Mouse (Mus musculus) neural tube, embryonic 13.5 days (tissue): ENCODE data around the gene Ucp1. TPM values are rescaled to one million over a fixed set of nuclear protein-coding genes. Genes with fewer than 3 reads are reported as not detected.
"Not testable (repeated sequence)": the region's sequence is repeated elsewhere in the genome, so short reads cannot be mapped to it uniquely, and the experiment has no call there.

ENCODE experiments used
- ATAC-seq: fragments of 200-750 bp; cut with Nextera tagmentation; 2 replicates; pipeline ENCODE4 v1.8.0; 2017; ENCODE audit warnings: low read depth, mild to moderate bottlenecking, moderate TSS enrichment, moderate library complexity
- H3K27ac ChIP-seq: fragments of 300-500 bp; sonication (generic); replicated peaks from 2 replicates; pipeline ENCODE4 v1.5.1; 2015; ENCODE audit warnings: moderate library complexity, mild to moderate bottlenecking, inconsistent platforms
- H3K27me3 ChIP-seq: fragments of 300-500 bp; sonication (generic); 2 replicates; pipeline ENCODE4 v1.6.1; 2015; ENCODE audit warnings: mild to moderate bottlenecking, inconsistent platforms
- H3K36me3 ChIP-seq: fragments of 300-500 bp; sonication (generic); 2 replicates; pipeline ENCODE4 v1.6.1; 2015; ENCODE audit warnings: mild to moderate bottlenecking, inconsistent platforms
- H3K4me1 ChIP-seq: fragments of 300-500 bp; sonication (generic); replicated peaks from 2 replicates; pipeline ENCODE4 v1.6.1; 2015; ENCODE audit warnings: inconsistent platforms
- H3K4me2 ChIP-seq: fragments of 300-500 bp; sonication (generic); 2 replicates; pipeline ENCODE4 v1.6.1; 2015; ENCODE audit warnings: inconsistent platforms, mild to moderate bottlenecking, moderate library complexity
- H3K4me3 ChIP-seq: fragments of 300-500 bp; sonication (generic); 2 replicates; pipeline ENCODE4 v1.5.1; 2015; ENCODE audit warnings: mild to moderate bottlenecking, inconsistent platforms
- H3K9ac ChIP-seq: fragments of 300-500 bp; sonication (generic); 2 replicates; pipeline ENCODE4 v1.6.1; 2015; ENCODE audit warnings: moderate library complexity, mild to moderate bottlenecking, inconsistent platforms
- H3K9me3 ChIP-seq: fragments of 300-500 bp; sonication (generic); 2 replicates; pipeline ENCODE4 v1.6.1; 2016; ENCODE audit warnings: inconsistent platforms
- WGBS: fragments of 180-500 bp; shearing (Covaris S2); methylation state at CpG from one replicate; pipeline ENCODE4 v1.1.7; 2015; 5-methylcytosine and 5-hydroxymethylcytosine counted together
- polyA plus RNA-seq: library from polyadenylated mRNA; unstranded; fragments of >200 nt; fragmentation: Nextera tagmentation; extraction: Ambion mirVana; gene quantifications from 2 replicates; pipeline ENCODE4 v1.2.1, GENCODE M21; 2015

Gene Ucp1
- polyA plus RNA-seq, 1 experiment from 2014 or later, result 0.11 TPM

DNA sequence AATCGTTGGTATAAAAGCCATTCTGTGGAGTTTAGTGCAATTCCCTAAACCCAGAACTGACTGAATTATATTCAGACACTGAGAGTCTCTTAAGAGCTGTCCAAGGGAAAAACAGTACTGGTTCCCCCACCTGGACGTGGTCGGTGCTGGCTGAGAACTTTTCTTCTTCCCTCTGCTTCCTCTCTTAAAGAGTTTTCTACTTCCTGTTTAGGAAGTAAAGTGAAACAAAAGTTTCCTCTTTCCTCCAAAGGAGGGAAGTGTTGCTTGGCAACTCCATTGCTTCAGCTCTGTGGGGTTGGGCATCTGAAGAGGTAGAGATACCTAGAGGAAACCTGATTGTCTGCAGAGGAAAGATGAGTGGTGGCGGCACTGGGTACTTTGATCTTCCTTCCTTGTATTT is 7.2 kb downstream of the Ucp1 start:
- Histone ChIP-seq H3K4me2 (no peak overlapping the region), H3K36me3 (no peaks in the 10 kb centered on the region), H3K9ac (no peak overlapping the region), H3K27ac (no peak overlapping the region), H3K27me3 (no peaks in the 10 kb centered on the region), H3K9me3 (no peaks in the 10 kb centered on the region), H3K4me3 (no peak overlapping the region), H3K4me1 (no peaks in the 10 kb centered on the region)
- 82% methylated on average over 4 of the region's 4 CpGs for WGBS
- no peak for ATAC-seq

DNA sequence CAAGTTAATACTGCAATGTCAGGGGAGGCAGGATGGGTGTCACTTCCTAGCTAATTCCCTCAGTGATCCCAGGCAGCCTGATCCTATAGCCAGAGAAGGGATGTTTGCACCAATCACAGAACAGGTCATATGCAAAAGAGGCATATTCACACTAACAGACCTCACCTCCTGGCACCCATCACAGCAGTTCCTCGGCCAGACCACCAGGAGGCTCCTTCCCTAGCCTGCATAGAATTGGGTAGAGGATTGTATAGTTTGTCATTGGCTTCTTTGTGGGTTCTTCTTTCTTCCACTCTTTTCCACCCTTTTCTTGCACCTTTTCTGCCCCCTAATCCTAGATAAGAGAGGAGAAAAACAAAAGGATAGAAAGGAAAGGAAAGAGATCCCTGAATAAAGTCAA is 10.0 kb downstream of the Ucp1 start:
- H3K27me3 ChIP-seq, result no peaks in the 10 kb centered on the region
- ATAC-seq, result no peak
- H3K4me1 ChIP-seq, result no peaks in the 10 kb centered on the region
- H3K9ac ChIP-seq, result no peak overlapping the region
- 57% methylated on average over 1 of the region's 1 CpGs for WGBS
- no peak overlapping the region for H3K4me3 ChIP-seq
- no peaks in the 10 kb centered on the region for H3K9me3 ChIP-seq
- H3K36me3 ChIP-seq, result no peaks in the 10 kb centered on the region
- H3K27ac ChIP-seq, result no peak overlapping the region
- H3K4me2 ChIP-seq, result no peak overlapping the region

- H3K36me3 ChIP-seq, result no peaks in the 10 kb centered on the region
- H3K27ac ChIP-seq, result no peak overlapping the region
- H3K27me3 ChIP-seq, result no peaks in the 10 kb centered on the region
- no peaks in the 10 kb centered on the region for H3K4me1 ChIP-seq
- 89% methylated on average over 1 of the region's 1 CpGs for WGBS
- no peak overlapping the region for H3K9ac ChIP-seq
- no peak overlapping the region for H3K4me2 ChIP-seq
- H3K4me3 ChIP-seq, result no peak overlapping the region
- no peaks in the 10 kb centered on the region for H3K9me3 ChIP-seq
- ATAC-seq, result no peak
Observed at GRCm38 (mm10) chr8:83304946-83305345, 14.8 kb downstream of the Ucp1 start.

- Histone ChIP-seq H3K9ac (no peak overlapping the region), H3K9me3 (no peaks in the 10 kb centered on the region), H3K27me3 (no peaks in the 10 kb centered on the region), H3K4me2 (no peak overlapping the region), H3K4me3 (no peak overlapping the region), H3K4me1 (no peaks in the 10 kb centered on the region), H3K36me3 (peaks cover 13% of the 10 kb centered on the region), H3K27ac (no peak overlapping the region)
- 89% methylated on average over 6 of the region's 6 CpGs for WGBS
- no peak for ATAC-seq
Observed at GRCm38 (mm10) chr8:83309836-83310235, 19.7 kb downstream of the Ucp1 start.

DNA sequence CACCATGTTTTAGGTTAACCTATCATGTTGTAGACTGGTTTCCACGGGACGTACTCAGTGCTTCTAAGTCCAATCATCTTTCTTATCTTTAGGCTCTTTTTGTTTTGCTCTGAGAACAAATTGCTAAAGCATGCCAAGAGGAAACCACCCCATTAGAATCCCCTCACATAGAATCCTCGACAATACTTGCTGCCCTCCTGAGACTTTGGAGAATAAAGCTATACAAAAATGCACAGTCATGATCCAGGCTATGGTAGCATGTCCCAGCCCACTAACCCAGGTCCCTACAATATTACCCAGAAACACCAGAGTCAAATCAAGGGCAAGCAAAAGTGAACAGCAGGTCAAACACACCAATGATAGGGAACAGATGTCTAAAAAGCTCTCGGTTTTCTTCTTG is 24.9 kb downstream of the Ucp1 start:
- not testable (repeated sequence) for H3K4me1 ChIP-seq, H3K4me2 ChIP-seq, ATAC-seq, H3K9me3 ChIP-seq, H3K27me3 ChIP-seq, H3K27ac ChIP-seq, H3K9ac ChIP-seq, H3K4me3 ChIP-seq
- H3K36me3 ChIP-seq, result peaks cover 50% of the 10 kb centered on the region
- WGBS, result 84% methylated on average over 4 of the region's 4 CpGs

GRCm38 (mm10) chr8:83315691-83316090 is 25.5 kb downstream of the Ucp1 start:
- H3K36me3 ChIP-seq, result peaks cover 55% of the 10 kb centered on the region
- H3K9me3 ChIP-seq, result no peaks in the 10 kb centered on the region
- H3K4me1 ChIP-seq, result no peaks in the 10 kb centered on the region
- no peaks in the 10 kb centered on the region for H3K27me3 ChIP-seq
- no peak for ATAC-seq
- no peak overlapping the region for H3K27ac ChIP-seq
- H3K4me2 ChIP-seq, result no peak overlapping the region
- H3K9ac ChIP-seq, result no peak overlapping the region
- no peak overlapping the region for H3K4me3 ChIP-seq
- WGBS, result 69% methylated on average over 2 of the region's 2 CpGs

- Histone ChIP-seq H3K4me2 (no peak overlapping the region), H3K9ac (no peak overlapping the region), H3K27me3 (no peaks in the 10 kb centered on the region), H3K27ac (no peak overlapping the region), H3K9me3 (no peaks in the 10 kb centered on the region), H3K4me3 (no peak overlapping the region), H3K36me3 (peaks cover 72% of the 10 kb centered on the region), H3K4me1 (no peaks in the 10 kb centered on the region)
- ATAC-seq, result no peak
- 76% methylated on average over 3 of the region's 3 CpGs for whole genome bisulfite sequencing
Observed at GRCm38 (mm10) chr8:83320543-83320942, 30.4 kb downstream of the Ucp1 start.

- Histone ChIP-seq H3K27me3 (no peaks in the 10 kb centered on the region), H3K4me3 (no peak overlapping the region), H3K9ac (no peak overlapping the region), H3K36me3 (peaks cover 68% of the 10 kb centered on the region), H3K4me2 (no peak overlapping the region), H3K4me1 (no peaks in the 10 kb centered on the region), H3K27ac (no peak overlapping the region), H3K9me3 (no peaks in the 10 kb centered on the region)
- no peak for ATAC-seq
- 92% methylated on average over 6 of the region's 6 CpGs for WGBS
Observed at GRCm38 (mm10) chr8:83322374-83322773, 32.2 kb downstream of the Ucp1 start.

DNA sequence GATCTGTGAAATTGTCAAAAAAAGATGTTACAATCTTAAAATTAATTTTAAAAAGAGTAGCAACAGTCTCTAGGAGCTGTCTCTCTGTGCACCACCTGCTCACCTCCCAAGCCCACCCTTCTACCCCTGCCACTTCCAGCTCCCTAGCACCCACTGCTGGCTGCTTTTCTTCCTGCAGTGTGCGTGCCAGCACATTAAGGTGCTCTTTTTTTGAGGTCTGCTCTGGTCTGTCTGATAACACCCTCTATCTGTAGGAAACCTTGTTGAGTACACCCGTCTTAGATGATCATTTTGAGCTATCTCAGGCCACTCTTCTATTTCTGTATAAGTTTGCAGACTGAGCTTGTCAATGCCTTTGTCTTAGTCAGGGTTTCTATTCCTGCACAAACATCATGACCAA is 32.9 kb downstream of the Ucp1 start:
- H3K4me1 ChIP-seq, result no peaks in the 10 kb centered on the region
- no peak overlapping the region for H3K4me3 ChIP-seq
- H3K9ac ChIP-seq, result no peak overlapping the region
- H3K36me3 ChIP-seq, result peaks cover 69% of the 10 kb centered on the region
- no peak overlapping the region for H3K4me2 ChIP-seq
- no peak for ATAC-seq
- no peaks in the 10 kb centered on the region for H3K27me3 ChIP-seq
- no peak overlapping the region for H3K27ac ChIP-seq
- H3K9me3 ChIP-seq, result no peaks in the 10 kb centered on the region
- 94% methylated on average over 2 of the region's 2 CpGs for WGBS

GRCm38 (mm10) chr8:83327889-83328288 is 37.7 kb downstream of the Ucp1 start:
- H3K4me1 ChIP-seq, result peaks cover 19% of the 10 kb centered on the region
- ATAC-seq, result no peak

DNA sequence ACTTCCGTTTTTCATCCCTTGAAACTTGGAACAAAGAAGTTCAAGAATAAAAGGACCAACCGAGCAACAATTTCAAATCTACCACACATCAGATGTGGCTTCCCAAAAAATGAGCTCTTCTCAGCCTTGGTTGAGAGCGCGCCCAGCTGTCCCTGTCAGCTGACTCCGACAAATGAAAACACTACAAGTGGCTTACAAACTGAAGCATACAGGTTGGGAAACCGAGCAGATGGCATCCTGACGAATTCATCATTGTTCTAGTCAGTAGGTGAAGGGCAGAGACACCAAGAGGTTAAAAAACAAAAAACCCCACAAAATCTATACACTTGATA is 41.4 kb downstream of the Ucp1 start:
- peak overlapping the region; percentile 88 for H3K4me2 ChIP-seq
- peaks cover 21% of the 10 kb centered on the region for H3K36me3 ChIP-seq
- ATAC-seq, result peak; percentile 11; the same call in 1 of the 2 replicates
- H3K27me3 ChIP-seq, result no peaks in the 10 kb centered on the region; the same call in 1 of the 2 replicates
- H3K4me3 ChIP-seq, result peak overlapping the region; percentile 88
- peak overlapping the region; percentile 88 for H3K27ac ChIP-seq
- no peaks in the 10 kb centered on the region for H3K9me3 ChIP-seq
- H3K9ac ChIP-seq, result peak overlapping the region; percentile 87
- peaks cover 22% of the 10 kb centered on the region for H3K4me1 ChIP-seq
- 7% methylated on average over 7 of the region's 7 CpGs for WGBS

More at GRCm38 (mm10) chr8:83327889-83328288, 37.7 kb downstream of the Ucp1 start:
- WGBS, result 94% methylated on average over 5 of the region's 5 CpGs
- Histone ChIP-seq H3K9me3 (no peaks in the 10 kb centered on the region), H3K27me3 (no peaks in the 10 kb centered on the region), H3K27ac (no peak overlapping the region), H3K4me2 (no peak overlapping the region), H3K9ac (no peak overlapping the region), H3K36me3 (peaks cover 37% of the 10 kb centered on the region), H3K4me3 (no peak overlapping the region)

DNA sequence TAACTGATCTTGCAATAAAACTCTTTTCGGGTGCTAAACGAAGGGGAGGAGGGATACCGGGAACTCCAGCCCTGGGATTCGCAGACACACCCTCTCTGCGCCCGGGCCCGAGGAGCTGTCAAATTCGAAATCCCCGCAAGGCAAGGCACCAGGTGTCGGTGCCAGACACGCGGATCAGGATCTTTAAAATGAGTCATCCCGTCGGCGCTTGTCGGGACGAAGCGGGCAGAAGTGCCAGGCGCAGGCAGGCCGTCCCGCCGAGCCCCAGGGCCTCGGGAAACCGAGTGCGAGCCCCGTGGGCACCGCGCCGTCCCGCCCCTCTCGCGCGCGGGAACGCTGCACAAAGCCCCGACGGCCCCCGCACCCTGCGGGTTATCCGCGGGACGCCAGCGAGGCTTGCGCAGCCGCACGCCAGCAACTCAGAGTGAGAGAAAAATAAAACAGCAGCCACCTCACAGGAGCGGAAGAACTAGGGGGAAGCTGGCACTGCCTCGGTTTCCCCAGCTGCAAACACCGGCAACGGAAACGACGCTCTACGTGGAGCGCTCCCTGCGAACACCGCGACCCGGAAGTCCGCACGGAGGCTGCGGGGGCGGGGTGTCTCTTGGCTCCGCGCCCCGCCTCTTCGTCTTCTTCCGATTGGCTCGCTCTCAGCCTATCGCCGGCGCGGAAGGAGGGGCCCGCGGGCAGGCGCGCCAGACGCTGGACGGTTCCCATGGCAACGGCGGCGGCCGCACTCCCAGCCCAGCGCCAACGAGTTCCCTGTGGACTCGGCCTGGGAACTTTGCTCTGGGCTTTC is 41.9 kb downstream of the Ucp1 start, which contains the start of gene Elmod2:
TSS of gene Elmod2 (minus strand) at position 588 of the 799 bp plus-strand sequence.
- ATAC-seq, result peak; percentile 99
- Histone ChIP-seq H3K4me1 (peaks cover 22% of the 10 kb centered on the region), H3K4me3 (peak within 1 kb of the TSS; percentile 88), H3K36me3 (peaks cover 16% of the 10 kb centered on the region), H3K27ac (peak within 1 kb of the TSS; percentile 88), H3K9ac (peak within 1 kb of the TSS; percentile 87), H3K27me3 (no peaks in the 10 kb centered on the region; the same call in 1 of the 2 replicates), H3K4me2 (peak within 1 kb of the TSS; percentile 88), H3K9me3 (no peaks in the 10 kb centered on the region)
- under 1% methylated on average over 85 of the region's 85 CpGs for whole genome bisulfite sequencing

GRCm38 (mm10) chr8:83332864-83333263 is 42.7 kb downstream of the Ucp1 start:
- Histone ChIP-seq H3K36me3 (peaks cover 8% of the 10 kb centered on the region), H3K9ac (no peak overlapping the region), H3K27me3 (no peaks in the 10 kb centered on the region; the same call in 1 of the 2 replicates), H3K4me2 (peak overlapping the region; percentile 88), H3K9me3 (no peaks in the 10 kb centered on the region), H3K27ac (no peak overlapping the region), H3K4me1 (peaks cover 22% of the 10 kb centered on the region), H3K4me3 (peak overlapping the region; percentile 88)
- WGBS, result 11% methylated on average over 7 of the region's 7 CpGs
- ATAC-seq, result no peak
